Mouse (Mus musculus) heart, embryonic 15.5 days (tissue): ENCODE results near the gene Pknox2. TPM values are rescaled to one million over a fixed set of nuclear protein-coding genes. Genes with fewer than 3 reads are reported as not detected.

Source experiments
- ATAC-seq: fragments of 200-750 bp; cut with Nextera tagmentation; replicated peaks from 2 replicates; pipeline ENCODE4 v1.8.0; 2017; ENCODE audit warnings: low read depth, moderate TSS enrichment; ENCODE audit not compliant: insufficient number of reproducible peaks, insufficient read depth, low FRiP score
- H3K27ac ChIP-seq: fragments of 300-500 bp; sonication (generic); 2 replicates; pipeline ENCODE4 v1.5.1; 2015; ENCODE audit warnings: mild to moderate bottlenecking, inconsistent platforms
- H3K27me3 ChIP-seq: fragments of 300-500 bp; sonication (generic); 2 replicates; pipeline ENCODE4 v1.6.1; 2015; ENCODE audit warnings: inconsistent platforms
- H3K36me3 ChIP-seq: fragments of 300-500 bp; sonication (generic); 2 replicates; pipeline ENCODE4 v1.6.1; 2015; ENCODE audit warnings: mild to moderate bottlenecking, inconsistent platforms
- H3K4me1 ChIP-seq: fragments of 300-500 bp; sonication (generic); replicated peaks from 2 replicates; pipeline ENCODE4 v1.6.1; 2015; ENCODE audit warnings: inconsistent platforms
- H3K4me2 ChIP-seq: fragments of 300-500 bp; sonication (generic); 2 replicates; pipeline ENCODE4 v1.6.1; 2015; ENCODE audit warnings: inconsistent platforms, mild to moderate bottlenecking, moderate library complexity
- H3K4me3 ChIP-seq: fragments of 300-500 bp; sonication (generic); 2 replicates; pipeline ENCODE4 v1.5.1; 2015; ENCODE audit warnings: mild to moderate bottlenecking, inconsistent platforms
- H3K9ac ChIP-seq: fragments of 300-500 bp; sonication (generic); 2 replicates; pipeline ENCODE4 v1.6.1; 2015; ENCODE audit warnings: mild to moderate bottlenecking, inconsistent platforms
- H3K9me3 ChIP-seq: fragments of 300-500 bp; sonication (generic); replicated peaks from 2 replicates; pipeline ENCODE4 v1.6.1; 2016; ENCODE audit warnings: inconsistent platforms
- whole genome bisulfite sequencing: fragments of 180-500 bp; shearing (Covaris S2); methylation state at CpG from one replicate; pipeline ENCODE4 v1.1.7; 2015; ENCODE audit warnings: mixed read lengths; 5-methylcytosine and 5-hydroxymethylcytosine counted together
- polyA plus RNA-seq: library from polyadenylated mRNA; unstranded; fragments of >200 nt; fragmentation: Nextera tagmentation; extraction: Ambion mirVana; gene quantifications from 2 replicates; pipeline ENCODE4 v1.2.1, GENCODE M21; 2015

The Pknox2 gene
- polyA plus RNA-seq, 1 experiment from 2014 or later, result 4.6 TPM

GRCm38 (mm10) chr9:37047490-37047889 is 99.7 kb downstream of the Pknox2 start:
- no peak overlapping the region for H3K4me2 ChIP-seq
- no peaks in the 10 kb centered on the region for H3K9me3 ChIP-seq
- 54% methylated on average over 5 of the region's 5 CpGs for WGBS
- H3K36me3 ChIP-seq, result no peaks in the 10 kb centered on the region
- no peaks in the 10 kb centered on the region for H3K27me3 ChIP-seq
- H3K4me1 ChIP-seq, result no peaks in the 10 kb centered on the region
- H3K27ac ChIP-seq, result no peak overlapping the region
- H3K9ac ChIP-seq, result no peak overlapping the region
- H3K4me3 ChIP-seq, result no peak overlapping the region
- ATAC-seq, result no peak

- no peaks in the 10 kb centered on the region for H3K4me1 ChIP-seq
- ATAC-seq, result no peak
- no peak overlapping the region for H3K9ac ChIP-seq
- H3K27ac ChIP-seq, result no peak overlapping the region
- H3K9me3 ChIP-seq, result no peaks in the 10 kb centered on the region
- 88% methylated on average over 1 of the region's 1 CpGs for WGBS
- H3K27me3 ChIP-seq, result no peaks in the 10 kb centered on the region
- H3K4me3 ChIP-seq, result no peak overlapping the region
- H3K36me3 ChIP-seq, result no peaks in the 10 kb centered on the region
- H3K4me2 ChIP-seq, result no peak overlapping the region
These were observed 101.3 kb downstream of the Pknox2 start for GRCm38 (mm10) chr9:37045875-37046274.

- H3K27me3 ChIP-seq, result no peaks in the 10 kb centered on the region
- H3K36me3 ChIP-seq, result no peaks in the 10 kb centered on the region
- no peak overlapping the region for H3K4me3 ChIP-seq
- ATAC-seq, result no peak
- no peaks in the 10 kb centered on the region for H3K9me3 ChIP-seq
- WGBS, result 54% methylated on average over 1 of the region's 1 CpGs
- no peak overlapping the region for H3K9ac ChIP-seq
- no peaks in the 10 kb centered on the region for H3K4me1 ChIP-seq
- no peak overlapping the region for H3K4me2 ChIP-seq
- H3K27ac ChIP-seq, result no peak overlapping the region
These were observed 103.0 kb downstream of the Pknox2 start for GRCm38 (mm10) chr9:37044165-37044564.

GRCm38 (mm10) chr9:37038859-37039258 is 108.3 kb downstream of the Pknox2 start:
- H3K4me1 ChIP-seq, result no peaks in the 10 kb centered on the region
- H3K4me2 ChIP-seq, result no peak overlapping the region
- 88% methylated on average over 3 of the region's 3 CpGs for WGBS
- H3K36me3 ChIP-seq, result no peaks in the 10 kb centered on the region
- H3K27ac ChIP-seq, result no peak overlapping the region
- no peak for ATAC-seq
- no peaks in the 10 kb centered on the region for H3K9me3 ChIP-seq
- H3K9ac ChIP-seq, result no peak overlapping the region
- H3K4me3 ChIP-seq, result no peak overlapping the region
- H3K27me3 ChIP-seq, result no peaks in the 10 kb centered on the region

- Histone ChIP-seq H3K36me3 (no peaks in the 10 kb centered on the region), H3K27ac (no peak overlapping the region), H3K4me1 (no peaks in the 10 kb centered on the region), H3K4me3 (no peak overlapping the region), H3K27me3 (no peaks in the 10 kb centered on the region), H3K4me2 (no peak overlapping the region), H3K9ac (no peak overlapping the region), H3K9me3 (no peaks in the 10 kb centered on the region)
- 56% methylated on average over 7 of the region's 7 CpGs for WGBS
- no peak for ATAC-seq
These were observed 108.8 kb downstream of the Pknox2 start for GRCm38 (mm10) chr9:37038445-37038844.

- no peak overlapping the region for H3K27ac ChIP-seq
- H3K27me3 ChIP-seq, result no peaks in the 10 kb centered on the region
- no peak overlapping the region for H3K9ac ChIP-seq
- H3K4me2 ChIP-seq, result no peak overlapping the region
- no peaks in the 10 kb centered on the region for H3K36me3 ChIP-seq
- no peak for ATAC-seq
- WGBS, result 62% methylated on average over 12 of the region's 12 CpGs
- H3K9me3 ChIP-seq, result no peaks in the 10 kb centered on the region
- no peaks in the 10 kb centered on the region for H3K4me1 ChIP-seq
- no peak overlapping the region for H3K4me3 ChIP-seq
These were observed 109.8 kb downstream of the Pknox2 start for GRCm38 (mm10) chr9:37037405-37037804.

- no peak for ATAC-seq
- H3K9ac ChIP-seq, result no peak overlapping the region
- H3K4me1 ChIP-seq, result peaks cover 8% of the 10 kb centered on the region
- WGBS, result 95% methylated on average over 3 of the region's 3 CpGs
- no peaks in the 10 kb centered on the region for H3K27me3 ChIP-seq
- no peak overlapping the region for H3K4me2 ChIP-seq
- H3K27ac ChIP-seq, result no peak overlapping the region
- H3K9me3 ChIP-seq, result no peaks in the 10 kb centered on the region
- H3K4me3 ChIP-seq, result no peak overlapping the region
- no peaks in the 10 kb centered on the region for H3K36me3 ChIP-seq
These were observed 112.0 kb downstream of the Pknox2 start for GRCm38 (mm10) chr9:37035248-37035647.

- Histone ChIP-seq H3K36me3 (no peaks in the 10 kb centered on the region), H3K9ac (no peak overlapping the region), H3K9me3 (no peaks in the 10 kb centered on the region), H3K4me3 (no peak overlapping the region), H3K27me3 (no peaks in the 10 kb centered on the region), H3K4me2 (no peak overlapping the region), H3K4me1 (peaks cover 14% of the 10 kb centered on the region), H3K27ac (no peak overlapping the region)
- WGBS, result 68% methylated on average over 1 of the region's 1 CpGs
- ATAC-seq, result no peak
These were observed 112.9 kb downstream of the Pknox2 start for GRCm38 (mm10) chr9:37034316-37034715.

- Histone ChIP-seq H3K4me1 (peaks cover 14% of the 10 kb centered on the region), H3K27me3 (no peaks in the 10 kb centered on the region), H3K27ac (0 out of 2 replicates have a peak overlapping the region, but pooled peaks have one; percentile 16), H3K9ac (no peak overlapping the region), H3K4me2 (no peak overlapping the region), H3K9me3 (no peaks in the 10 kb centered on the region), H3K36me3 (no peaks in the 10 kb centered on the region), H3K4me3 (no peak overlapping the region)
- peak; percentile 40 for ATAC-seq
- WGBS, result 28% methylated on average over 9 of the region's 9 CpGs
These were observed 116.6 kb downstream of the Pknox2 start for GRCm38 (mm10) chr9:37030347-37031213.

GRCm38 (mm10) chr9:37029811-37030346 is 117.3 kb downstream of the Pknox2 start:
- no peaks in the 10 kb centered on the region for H3K27me3 ChIP-seq
- no peak overlapping the region for H3K4me2 ChIP-seq
- no peak overlapping the region for H3K4me3 ChIP-seq
- H3K4me1 ChIP-seq, result peaks cover 14% of the 10 kb centered on the region
- no peaks in the 10 kb centered on the region for H3K9me3 ChIP-seq
- 61% methylated on average over 3 of the region's 3 CpGs for WGBS
- no peak for ATAC-seq
- 0 out of 2 replicates have a peak overlapping the region, but pooled peaks have one; percentile 16 for H3K27ac ChIP-seq
- no peaks in the 10 kb centered on the region for H3K36me3 ChIP-seq
- H3K9ac ChIP-seq, result no peak overlapping the region

- H3K9ac ChIP-seq, result no peak overlapping the region
- H3K27ac ChIP-seq, result no peak overlapping the region
- ATAC-seq, result no peak
- H3K4me1 ChIP-seq, result peaks cover 14% of the 10 kb centered on the region
- no peak overlapping the region for H3K4me2 ChIP-seq
- no peaks in the 10 kb centered on the region for H3K36me3 ChIP-seq
- WGBS, result 83% methylated on average over 7 of the region's 7 CpGs
- no peak overlapping the region for H3K4me3 ChIP-seq
- no peaks in the 10 kb centered on the region for H3K9me3 ChIP-seq
- H3K27me3 ChIP-seq, result no peaks in the 10 kb centered on the region
These were observed 119.2 kb downstream of the Pknox2 start for GRCm38 (mm10) chr9:37027825-37028575.
